Mouse (Mus musculus) intestine, postnatal 0 days (tissue): ENCODE measurements at regions not wholly inside any gene's neighbourhood (a gene's known extent, or its start where the extent isn't known, plus 50 kb on each side); places are given as distances from the start of the nearest gene placed in this dataset.
A peak's percentile ranks its signal among the peaks of the same experiment; 100 is the strongest.

ENCODE experiments used
- ATAC-seq: fragments of 200-750 bp; cut with Nextera tagmentation; 2 replicates; pipeline ENCODE4 v1.8.0; 2017; ENCODE audit warnings: mild to moderate bottlenecking, moderate TSS enrichment, moderate library complexity
- H3K27ac ChIP-seq: fragments of 300-500 bp; sonication (generic); 2 replicates; pipeline ENCODE4 v1.5.1; 2014; ENCODE audit warnings: mild to moderate bottlenecking, low read depth, low read length, moderate library complexity
- H3K27me3 ChIP-seq: fragments of 300-500 bp; sonication (generic); replicated peaks from 2 replicates; pipeline ENCODE4 v1.6.1; 2014; ENCODE audit warnings: low read length, mixed read lengths; ENCODE audit not compliant: control insufficient read depth, insufficient read depth
- H3K36me3 ChIP-seq: fragments of 300-500 bp; sonication (generic); 2 replicates; pipeline ENCODE4 v1.6.1; 2014; ENCODE audit warnings: mild to moderate bottlenecking, moderate library complexity; ENCODE audit not compliant: control insufficient read depth, insufficient read depth
- H3K4me1 ChIP-seq: fragments of 300-500 bp; sonication (generic); replicated peaks from 2 replicates; pipeline ENCODE4 v1.6.1; 2014; ENCODE audit warnings: antibody characterized with exemption, low read length, mixed read lengths; ENCODE audit not compliant: control insufficient read depth, insufficient read depth
- H3K4me2 ChIP-seq: fragments of 300-500 bp; sonication (generic); replicated peaks from 2 replicates; pipeline ENCODE4 v1.6.1; 2014; ENCODE audit warnings: low read depth, mild to moderate bottlenecking, moderate library complexity
- H3K4me3 ChIP-seq: fragments of 300-500 bp; sonication (generic); 2 replicates; pipeline ENCODE4 v1.5.1; 2014; ENCODE audit warnings: low read depth, low read length
- H3K9ac ChIP-seq: fragments of 300-500 bp; sonication (generic); 2 replicates; pipeline ENCODE4 v1.6.1; 2014; ENCODE audit warnings: mild to moderate bottlenecking, low read depth, low read length
- H3K9me3 ChIP-seq: fragments of 300-500 bp; sonication (generic); 2 replicates; pipeline ENCODE4 v1.6.1; 2016; ENCODE audit warnings: mixed run types; ENCODE audit not compliant: control insufficient read depth
- CTCF ChIP-seq: sonication (generic); IDR thresholded peaks from 2 replicates; pipeline ENCODE4 v1.5.1; 2016; ENCODE audit warnings: low read depth, mild to moderate bottlenecking, control low read depth, antibody characterized with exemption, moderate library complexity
- WGBS: fragments of 180-500 bp; shearing (Covaris S2); extraction: QIAGEN DNeasy Blood & Tissue Kit; methylation state at CpG from one replicate; pipeline ENCODE4 v1.1.7; 2014; 5-methylcytosine and 5-hydroxymethylcytosine counted together

DNA sequence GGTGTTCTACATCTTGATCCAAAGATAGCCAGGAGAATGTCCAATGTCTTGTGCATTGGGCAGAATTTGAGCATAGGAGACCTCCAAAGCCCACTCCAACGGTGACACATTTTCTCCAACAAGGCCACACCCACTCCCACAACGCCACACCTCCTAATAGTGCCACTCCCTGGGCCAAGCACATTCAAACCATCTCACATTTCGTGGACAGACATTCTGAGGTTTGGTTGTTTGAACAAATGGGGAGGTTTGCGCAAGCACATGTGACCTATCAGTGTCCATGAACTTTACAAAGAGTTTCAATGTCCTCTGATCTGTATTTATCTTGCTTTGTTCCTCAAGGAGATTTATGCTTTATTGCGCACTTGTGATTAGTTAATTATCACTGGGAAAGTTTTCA, 63.5 kb downstream of the Gm11983 start:
- 60% methylated on average over 5 of the region's 5 CpGs for WGBS
- H3K36me3 ChIP-seq = no peaks in the 10 kb centered on the region
- H3K4me1 ChIP-seq = no peaks in the 10 kb centered on the region
- no peaks in the 10 kb centered on the region for H3K27me3 ChIP-seq
- H3K9ac ChIP-seq = no peak overlapping the region
- no peak overlapping the region for H3K4me2 ChIP-seq
- no peak for ATAC-seq
- no peak overlapping the region for H3K27ac ChIP-seq
- no peaks in the 10 kb centered on the region for H3K9me3 ChIP-seq
- no peak for TF ChIP-seq CTCF
- no peak overlapping the region for H3K4me3 ChIP-seq

DNA sequence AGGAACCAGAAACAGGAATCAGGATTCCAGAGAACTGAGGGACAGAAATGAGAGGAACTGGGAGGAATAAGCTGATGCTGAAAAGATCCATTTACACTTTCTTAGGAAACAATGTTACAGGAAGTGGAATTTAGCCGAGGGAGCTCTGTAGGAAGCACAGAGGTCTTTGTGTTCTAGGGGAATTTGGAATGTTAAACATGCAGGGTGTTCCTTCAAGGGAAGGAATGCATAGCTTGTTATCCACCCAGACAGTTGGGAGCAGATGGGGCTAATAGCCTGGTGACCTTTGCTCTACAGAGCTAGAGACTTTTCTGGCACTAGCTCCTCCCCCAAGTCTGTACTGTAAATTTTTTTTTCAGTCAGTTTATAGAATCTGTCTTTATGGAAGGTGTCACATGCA, 64.1 kb downstream of the Gm11983 start:
- Histone ChIP-seq H3K9ac (no peak overlapping the region), H3K4me3 (no peak overlapping the region), H3K27ac (no peak overlapping the region), H3K36me3 (no peaks in the 10 kb centered on the region), H3K9me3 (no peaks in the 10 kb centered on the region), H3K4me2 (no peak overlapping the region), H3K27me3 (no peaks in the 10 kb centered on the region), H3K4me1 (no peaks in the 10 kb centered on the region)
- WGBS = 5% methylated on average over 1 of the region's 1 CpGs
- ATAC-seq = peak; percentile 53; the same call in 1 of the 2 replicates
- TF ChIP-seq CTCF = no peak

DNA sequence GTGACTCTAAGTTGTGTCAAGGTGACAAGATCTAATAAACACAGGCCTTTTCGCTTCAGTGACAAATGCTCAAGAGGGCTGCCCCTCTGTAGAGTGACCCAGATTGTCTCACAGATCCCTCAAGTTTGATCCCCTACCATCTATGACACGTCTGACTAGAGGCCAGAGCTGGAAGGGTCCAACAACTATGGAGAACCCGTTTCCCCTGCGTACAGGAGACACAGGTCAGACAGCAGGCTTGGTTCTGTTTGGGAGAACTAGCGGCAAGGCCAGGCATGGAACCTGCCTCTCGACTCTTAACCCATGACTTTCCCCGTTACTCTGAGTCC, 68.1 kb downstream of the Gm11983 start:
- Histone ChIP-seq H3K36me3 (no peaks in the 10 kb centered on the region), H3K27me3 (no peaks in the 10 kb centered on the region), H3K4me1 (no peaks in the 10 kb centered on the region), H3K4me2 (no peak overlapping the region), H3K27ac (no peak overlapping the region), H3K9me3 (no peaks in the 10 kb centered on the region), H3K4me3 (no peak overlapping the region), H3K9ac (no peak overlapping the region)
- no peak for TF ChIP-seq CTCF
- WGBS = 86% methylated on average over 7 of the region's 7 CpGs
- no peak for ATAC-seq

DNA sequence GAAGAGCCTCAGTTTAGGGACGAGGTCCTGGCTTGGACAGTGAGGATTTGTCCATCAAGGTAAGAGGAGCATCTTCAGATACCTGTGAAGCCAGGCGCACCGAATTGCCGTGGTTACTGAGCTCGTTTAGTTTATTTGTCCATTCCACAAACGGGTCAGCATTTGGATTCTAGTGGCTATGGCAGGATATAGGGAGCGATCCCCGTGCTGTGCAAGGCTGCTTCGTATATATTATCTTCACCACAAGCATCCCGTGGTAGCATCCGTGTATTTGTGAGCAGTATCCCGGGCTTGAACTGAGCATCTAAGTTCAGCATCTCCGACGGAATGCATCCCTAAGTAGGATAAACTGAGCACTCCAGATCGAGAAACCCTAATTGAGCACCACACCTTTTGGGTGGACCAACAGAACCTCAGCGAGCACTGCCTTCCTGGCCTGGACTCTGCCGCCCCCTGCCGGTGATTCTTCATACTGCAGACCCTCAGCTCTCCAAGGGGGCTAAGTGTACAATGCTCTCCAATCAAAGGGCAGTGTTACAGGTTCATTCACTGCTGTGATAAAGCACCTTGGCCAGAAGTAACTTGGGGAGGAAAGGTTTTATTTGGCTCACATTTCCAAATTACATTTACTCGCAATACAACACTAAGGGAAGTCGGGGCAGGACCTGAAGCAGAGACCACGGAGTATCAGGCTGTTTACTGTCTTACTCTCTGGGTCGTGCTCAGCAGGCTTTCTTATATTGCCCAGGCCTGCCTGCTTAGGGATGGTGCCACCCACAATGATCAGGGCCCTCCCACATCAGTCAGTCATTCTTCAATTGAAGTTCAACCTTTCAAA, 68.6 kb downstream of the Gm11983 start:
- Histone ChIP-seq H3K27ac (no peak overlapping the region), H3K4me2 (no peak overlapping the region), H3K4me1 (no peaks in the 10 kb centered on the region), H3K27me3 (no peaks in the 10 kb centered on the region), H3K36me3 (no peaks in the 10 kb centered on the region), H3K9ac (no peak overlapping the region), H3K4me3 (no peak overlapping the region), H3K9me3 (no peaks in the 10 kb centered on the region)
- ATAC-seq = no peak
- TF ChIP-seq CTCF = peak; percentile 98
- 48% methylated on average over 22 of the region's 22 CpGs for WGBS

DNA sequence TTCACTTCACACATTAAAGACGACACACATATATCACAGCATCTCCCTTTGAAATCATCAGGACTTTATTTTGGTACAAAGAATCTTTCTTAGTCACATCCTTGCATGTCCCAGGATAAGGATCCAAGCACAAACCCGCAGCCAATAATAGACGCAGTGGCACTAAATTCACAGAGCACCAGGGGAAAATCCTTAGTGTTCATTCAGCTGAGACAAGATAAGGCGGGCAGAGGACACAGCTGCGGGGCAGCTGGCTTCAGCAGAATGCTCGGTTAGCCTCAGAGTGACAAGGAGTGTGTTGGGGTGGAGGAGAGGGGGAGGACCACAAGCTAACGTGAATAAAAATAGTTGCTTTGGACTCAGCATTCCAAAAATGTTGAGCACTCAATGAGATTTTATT, 70.7 kb downstream of the Gm11983 start:
- 61% methylated on average over 7 of the region's 7 CpGs for WGBS
- no peak overlapping the region for H3K4me3 ChIP-seq
- H3K9me3 ChIP-seq = no peaks in the 10 kb centered on the region
- no peak overlapping the region for H3K4me2 ChIP-seq
- ATAC-seq = no peak
- no peaks in the 10 kb centered on the region for H3K36me3 ChIP-seq
- H3K27me3 ChIP-seq = no peaks in the 10 kb centered on the region
- no peaks in the 10 kb centered on the region for H3K4me1 ChIP-seq
- H3K27ac ChIP-seq = no peak overlapping the region
- no peak overlapping the region for H3K9ac ChIP-seq
- TF ChIP-seq CTCF = no peak

DNA sequence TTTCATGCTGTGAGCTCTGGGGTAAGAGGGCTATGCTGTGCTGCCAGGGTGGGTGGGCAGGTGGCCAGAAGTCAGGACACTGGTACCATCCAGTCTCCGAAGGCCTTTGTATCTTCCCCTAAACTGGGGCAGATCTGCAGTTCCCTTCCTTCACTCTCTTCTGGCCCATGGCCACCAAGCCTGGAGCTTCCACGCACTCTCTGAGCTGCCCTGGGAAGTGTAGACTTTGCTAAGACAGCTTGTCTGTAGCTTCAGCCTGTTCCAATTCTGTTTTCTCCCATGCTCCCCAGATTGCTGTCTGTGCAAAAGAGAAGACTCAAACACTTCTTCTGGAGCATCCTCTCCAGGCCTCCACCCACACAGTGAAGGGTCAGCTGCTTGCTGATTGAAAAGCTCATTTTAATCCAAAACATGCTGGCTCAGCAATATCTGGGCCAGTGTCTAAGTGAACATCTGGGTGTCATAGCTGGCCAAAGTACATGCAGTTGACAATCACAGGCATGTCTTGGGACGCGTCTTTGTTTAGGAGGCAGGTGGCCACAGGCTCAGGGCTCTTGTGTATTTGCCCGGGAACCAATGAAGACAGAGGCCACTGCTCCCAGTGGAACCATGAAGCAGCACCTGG, 72.0 kb downstream of the Gm11983 start:
- Histone ChIP-seq H3K4me1 (no peaks in the 10 kb centered on the region), H3K27ac (no peak overlapping the region), H3K4me3 (no peak overlapping the region), H3K36me3 (no peaks in the 10 kb centered on the region), H3K9ac (no peak overlapping the region), H3K27me3 (no peaks in the 10 kb centered on the region), H3K9me3 (no peaks in the 10 kb centered on the region), H3K4me2 (no peak overlapping the region)
- 90% methylated on average over 5 of the region's 5 CpGs for WGBS
- no peak for TF ChIP-seq CTCF
- ATAC-seq = no peak
